Mouse (Mus musculus) hindlimb bud, embryonic 11.5 days (tissue): Measurements from ENCODE around the gene Bclaf1.
A peak's percentile ranks its signal among the peaks of the same experiment; 100 is the strongest.

Experiments used
- DNase-seq: peaks from one replicate; pipeline ENCODE4 v3.0.0-alpha.2; 2012; ENCODE audit warnings: low read depth, low spot score; ENCODE audit errors: extremely low spot score

The Bclaf1 gene

DNA sequence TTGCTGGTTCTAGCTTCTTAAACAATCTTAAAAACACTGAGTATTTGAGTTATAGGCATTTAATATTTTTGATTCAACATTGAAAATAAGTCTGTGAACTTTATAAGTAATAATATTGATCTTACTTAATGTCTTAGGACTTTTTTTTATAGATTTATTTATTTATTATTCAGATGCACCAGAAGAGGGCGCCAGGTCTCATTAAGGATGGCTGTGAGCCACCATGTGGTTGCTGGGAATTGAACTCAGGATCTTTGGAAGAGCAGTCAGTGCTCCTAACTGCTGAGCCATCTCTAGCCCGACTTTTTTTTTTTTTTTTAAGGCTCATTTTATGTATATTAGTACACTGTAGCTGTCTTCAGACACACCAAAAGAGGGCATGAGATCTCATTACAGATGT lies 2.5 kb downstream of the Bclaf1 start:
- DNase-seq = no peak

DNA sequence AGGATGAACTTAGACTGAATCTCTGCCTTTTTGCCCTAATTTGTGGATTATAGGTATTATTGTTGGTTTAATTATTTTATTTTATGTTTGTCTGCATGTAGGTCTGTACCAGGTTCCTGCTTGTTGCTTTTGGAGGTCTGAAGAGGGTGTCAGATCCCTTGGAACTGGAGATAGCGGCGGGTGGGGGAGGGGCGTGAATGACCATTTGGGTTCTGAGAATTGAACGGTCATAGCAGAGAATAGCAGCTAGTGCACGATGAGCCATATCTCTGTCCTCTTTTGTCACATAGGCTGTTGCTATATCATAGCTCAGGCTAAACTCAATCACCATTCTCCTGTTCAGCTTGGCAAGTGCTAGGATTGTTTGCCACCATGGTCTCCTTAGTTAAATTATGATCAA lies 5.2 kb downstream of the Bclaf1 start:
- no peak for DNase-seq

DNA sequence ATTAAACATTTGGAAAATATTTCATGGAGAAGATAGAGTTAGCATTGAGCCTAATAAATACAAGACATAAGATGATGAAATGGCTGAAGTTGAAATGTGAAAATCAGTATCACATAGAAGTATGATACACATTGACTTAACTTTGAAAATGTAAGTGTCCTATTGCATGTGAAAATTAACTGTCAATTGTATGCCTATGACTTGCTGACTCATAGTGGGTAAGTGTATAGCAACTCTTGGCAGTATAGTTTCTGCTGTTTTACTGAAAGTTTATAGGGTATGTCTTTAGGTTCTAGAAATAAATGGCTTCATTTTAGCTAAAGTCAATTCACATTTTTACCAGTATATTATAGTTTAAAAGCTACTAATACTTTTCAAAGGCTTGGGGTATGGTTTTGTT lies 14.0 kb downstream of the Bclaf1 start:
- DNase-seq = no peak

DNA sequence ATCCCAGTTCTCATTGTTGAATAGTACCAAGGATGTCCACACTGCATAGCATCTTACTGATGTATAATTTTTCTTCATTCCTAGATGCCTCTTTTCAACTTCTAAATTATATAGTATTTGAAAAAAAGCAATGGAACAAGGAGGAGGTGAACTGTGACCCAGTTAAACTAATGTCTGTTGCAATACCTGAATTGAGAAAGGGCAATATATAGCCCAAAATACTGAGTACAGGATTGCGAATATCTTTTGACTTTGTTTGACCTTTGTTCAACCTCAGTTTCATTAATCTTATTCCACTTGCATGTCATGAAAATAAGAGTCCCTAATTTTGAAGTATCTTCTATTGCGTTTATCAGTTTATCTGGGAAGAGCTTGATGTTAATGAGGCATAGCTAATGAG lies 19.0 kb downstream of the Bclaf1 start:
- no peak for DNase-seq

DNA sequence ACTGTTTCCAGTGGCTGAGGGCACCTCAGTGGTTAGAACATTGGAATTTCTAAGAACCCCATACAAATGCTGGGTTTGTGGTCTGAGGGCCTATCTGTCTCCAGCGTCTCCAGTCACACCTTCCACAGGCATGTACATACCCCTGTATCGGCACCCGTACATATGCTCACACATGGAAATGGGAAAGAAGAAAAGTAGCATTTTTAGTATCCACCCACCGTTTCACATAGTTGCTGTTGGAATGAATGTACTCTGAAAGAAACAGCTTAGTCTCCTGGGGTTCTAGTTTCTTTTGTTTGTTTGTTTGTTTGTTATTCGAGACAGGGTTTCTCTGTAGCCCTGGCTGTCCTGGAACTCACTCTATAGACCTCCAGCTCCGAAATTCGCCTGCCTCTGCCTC lies 25.6 kb downstream of the Bclaf1 start:
- no peak for DNase-seq

DNA sequence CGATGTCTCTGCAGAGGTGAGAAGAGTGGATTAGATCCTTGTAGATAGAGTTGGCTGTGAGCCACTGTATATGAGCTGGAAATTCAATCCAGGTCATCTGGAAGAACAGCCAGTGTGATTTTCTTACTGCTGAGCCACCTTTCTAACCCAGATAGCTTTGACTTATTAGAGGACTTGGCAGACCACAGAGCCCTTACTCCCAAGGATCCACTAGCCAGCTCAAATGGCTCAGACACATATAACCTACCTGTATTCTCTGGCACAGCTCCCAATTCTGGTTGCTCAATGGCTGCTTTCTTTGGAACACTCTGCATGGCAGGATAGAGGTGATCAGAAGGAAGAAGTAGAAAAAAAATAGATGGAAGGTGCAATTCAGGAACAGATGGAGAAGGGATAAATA lies 33.5 kb downstream of the Bclaf1 start:
- no peak for DNase-seq

DNA sequence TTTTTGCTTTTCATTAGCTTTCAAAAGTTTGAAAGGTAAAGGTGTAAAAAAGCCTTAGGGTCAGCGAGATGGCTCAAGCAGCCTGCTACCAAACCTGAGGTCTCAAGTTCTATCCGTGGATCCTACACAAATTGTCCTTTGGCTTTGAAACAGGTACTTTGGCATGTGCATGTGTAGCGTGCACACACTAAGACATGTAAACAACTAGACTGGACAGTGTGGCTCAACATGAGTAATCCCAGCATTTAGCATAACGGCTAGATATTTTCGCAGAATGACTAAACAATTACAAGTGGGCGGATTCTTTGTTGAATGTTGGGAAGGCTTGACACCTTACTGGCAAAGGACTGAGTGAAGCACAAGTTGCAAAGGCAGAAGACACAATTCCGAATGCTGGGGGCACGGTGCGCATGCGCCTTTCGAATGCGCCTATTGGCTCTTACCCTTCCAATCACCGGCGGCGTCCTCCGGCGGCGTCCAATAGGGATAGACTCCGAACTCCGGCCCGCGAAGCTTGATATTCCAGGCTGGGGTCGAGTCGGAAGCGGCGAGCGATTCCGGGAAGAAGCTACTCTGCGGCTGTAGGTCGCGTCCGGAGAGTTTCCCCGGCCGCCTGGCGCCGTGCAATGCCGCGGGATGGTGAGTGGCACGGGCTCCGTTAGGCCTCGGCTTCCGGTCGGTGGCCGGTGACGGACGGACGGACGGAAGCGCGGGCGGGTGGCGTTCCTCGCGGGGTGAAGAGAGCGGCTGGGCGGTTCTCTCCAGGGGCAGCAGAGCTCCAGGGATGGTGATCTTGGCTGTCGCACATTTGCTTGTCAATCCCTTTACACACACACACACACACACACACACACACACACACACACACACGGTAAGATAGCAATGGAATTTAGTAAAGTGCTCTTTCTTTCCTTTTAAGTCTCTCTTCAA lies 35.3 kb downstream of the Bclaf1 start, which contains the start of gene Mtfr2:
Mtfr2 (plus strand) TSS at position 486 of the 930 bp plus-strand sequence.
- DNase-seq = peak; percentile 89

DNA sequence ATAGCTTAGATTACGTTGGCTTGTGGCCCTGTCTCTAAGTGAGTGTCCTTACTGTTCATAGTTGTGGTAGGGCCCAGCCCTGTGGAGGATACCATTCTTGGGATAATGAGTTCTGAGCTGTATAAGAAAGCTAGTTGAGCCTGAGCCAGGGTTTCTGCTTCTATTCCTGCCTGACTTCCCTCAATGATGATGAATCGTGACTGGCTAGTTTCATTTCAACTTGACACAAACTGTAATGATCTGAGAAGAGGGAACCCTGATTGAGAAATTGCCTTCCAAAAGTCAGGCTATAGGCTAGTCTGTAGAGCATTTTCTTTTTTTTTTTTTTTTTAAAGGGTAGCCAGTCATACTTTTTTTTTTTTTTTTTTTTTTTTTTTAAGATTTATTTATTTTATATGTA lies 36.6 kb downstream of the Bclaf1 start:
- DNase-seq = no peak

DNA sequence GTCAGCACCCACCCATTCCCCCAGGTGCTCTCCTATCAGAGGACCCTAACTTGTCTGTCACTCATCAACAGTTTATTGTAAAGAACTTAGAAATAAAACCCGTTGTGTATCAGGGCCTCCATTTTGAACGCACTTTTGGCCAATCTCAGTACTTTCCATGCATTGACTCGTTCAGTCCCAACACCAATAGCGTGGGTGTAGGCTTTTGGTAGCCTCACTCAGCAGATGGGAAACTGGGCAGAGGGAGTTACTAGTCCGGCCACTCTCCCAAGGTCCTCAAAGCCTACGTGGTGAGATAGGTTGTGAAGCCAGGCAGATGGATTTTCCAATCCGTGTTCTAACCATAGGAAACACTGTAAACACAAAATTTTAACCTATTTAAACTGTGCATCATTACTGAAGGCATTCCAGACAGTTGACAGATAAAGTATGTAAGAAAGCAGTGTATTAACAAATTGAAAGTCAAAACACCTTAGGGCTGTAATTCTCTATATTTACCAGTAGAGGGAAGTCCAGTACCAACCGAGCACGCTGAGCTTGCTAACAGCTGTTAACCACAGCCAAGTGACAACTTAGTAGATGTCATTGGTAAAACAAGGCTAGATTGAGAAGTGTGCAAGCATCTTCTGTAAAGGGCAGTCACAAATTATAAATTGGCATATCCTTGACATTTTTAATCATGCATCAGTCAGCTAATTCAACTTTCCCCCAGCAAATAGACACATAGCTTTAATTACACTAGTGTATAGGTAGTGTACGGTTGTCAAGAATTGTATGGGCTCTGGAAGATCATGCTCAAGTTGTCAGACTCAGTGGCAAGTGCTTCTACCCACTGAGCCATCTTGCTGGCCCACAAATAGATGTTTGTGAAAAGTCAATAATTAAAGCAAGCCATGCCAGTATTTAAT lies 49.5 kb downstream of the Bclaf1 start:
- DNase-seq = no peak

DNA sequence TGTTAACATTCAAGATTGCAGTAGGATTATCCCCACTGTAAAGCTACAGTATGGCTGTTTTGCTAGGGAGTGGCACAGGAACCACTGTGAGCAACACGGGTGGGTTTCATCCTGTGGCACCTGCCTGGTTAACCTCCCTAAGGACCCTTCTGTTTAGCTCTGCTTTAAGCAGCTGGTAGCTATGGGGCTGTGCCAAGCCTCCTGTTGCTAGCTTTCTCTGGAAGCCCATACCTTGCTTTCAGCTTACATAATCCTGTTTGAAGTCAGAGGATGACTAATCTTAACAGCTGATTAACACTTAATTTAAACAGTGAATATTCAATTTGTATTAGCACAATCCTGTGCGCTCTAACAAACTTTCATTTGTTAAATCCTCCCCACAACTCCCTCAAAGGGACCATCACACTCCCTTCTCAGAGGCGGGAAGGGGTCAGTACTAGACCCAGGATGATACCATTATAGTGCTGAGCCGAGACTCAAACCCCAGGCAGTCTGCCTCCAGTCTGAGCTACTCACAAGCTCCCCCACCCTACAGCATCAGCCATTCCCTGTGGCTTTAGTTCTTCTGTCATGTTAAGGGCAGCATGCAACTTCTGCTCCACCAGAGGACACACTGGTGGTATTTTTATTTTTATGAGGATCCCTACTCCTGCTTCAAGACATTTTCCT lies 50.3 kb downstream of the Bclaf1 start:
- no peak for DNase-seq

DNA sequence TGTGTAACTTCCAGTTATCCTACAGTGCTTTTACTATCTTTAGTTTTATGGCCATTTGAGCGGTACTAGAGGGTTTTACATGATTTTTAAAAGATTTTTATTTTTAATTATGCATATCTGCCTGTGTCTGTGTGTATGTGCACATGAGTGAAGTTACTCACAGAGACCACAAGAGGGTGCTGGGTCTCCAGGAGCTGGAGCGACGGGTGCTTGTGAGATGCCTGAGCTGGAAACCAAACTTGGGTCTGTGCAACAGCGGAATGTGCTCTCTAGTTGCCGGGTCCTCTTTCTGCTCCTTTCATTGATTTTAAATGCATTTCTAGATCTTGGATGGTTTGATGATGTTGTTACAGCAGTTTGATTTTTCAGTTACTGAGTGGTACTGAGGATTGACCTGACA lies 59.8 kb downstream of the Bclaf1 start:
- DNase-seq = no peak

DNA sequence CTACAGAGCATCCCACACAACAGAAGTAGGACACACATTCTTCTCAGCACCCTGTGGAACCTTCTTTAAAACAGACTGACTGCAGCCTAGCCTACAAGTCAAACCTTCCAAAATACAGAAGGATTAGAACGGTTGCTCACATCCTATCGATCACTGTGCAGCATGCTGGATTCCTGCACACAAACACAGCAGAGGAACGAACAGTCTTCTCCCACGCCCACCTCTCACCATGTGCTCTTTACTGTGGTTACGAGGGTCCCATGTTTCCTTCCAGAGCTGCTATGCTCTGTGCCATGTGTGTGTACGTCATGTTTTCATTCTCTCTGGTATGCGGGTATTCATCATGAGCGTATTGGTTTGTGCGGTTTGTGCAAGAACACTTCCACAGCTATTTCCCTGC lies 65.4 kb downstream of the Bclaf1 start:
- DNase-seq = no peak

DNA sequence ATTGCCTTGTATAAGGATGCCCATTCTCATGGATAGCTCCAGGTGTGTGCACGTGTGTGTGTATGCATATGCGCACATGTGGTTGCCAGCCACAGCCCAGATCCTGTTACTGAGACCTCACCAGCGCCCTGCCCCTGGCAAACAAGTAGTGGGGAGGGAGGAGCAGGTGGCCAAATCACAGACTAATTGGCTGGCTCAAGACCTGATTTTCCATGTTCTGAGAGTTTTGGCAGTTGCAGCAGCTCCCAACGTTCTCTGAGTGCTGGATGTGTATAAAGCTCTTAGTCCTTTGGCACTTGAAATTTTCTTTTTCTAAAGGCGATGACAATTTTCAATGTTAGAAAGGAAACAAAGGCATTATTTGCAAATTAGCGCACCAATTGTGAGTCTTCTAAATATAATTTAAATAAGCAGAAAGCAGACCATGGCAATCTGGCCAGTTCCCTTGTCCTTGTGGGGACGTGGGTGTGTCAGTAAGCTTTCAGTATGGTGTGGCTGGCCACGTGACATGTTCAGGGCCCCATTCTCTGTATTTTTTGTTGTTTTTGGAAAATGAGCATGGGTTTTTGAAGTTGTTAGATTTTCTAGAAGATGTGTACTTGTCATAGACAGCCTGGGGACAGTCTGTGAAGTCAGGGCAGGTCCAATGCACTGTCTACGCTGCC lies 66.9 kb downstream of the Bclaf1 start:
- DNase-seq = no peak

DNA sequence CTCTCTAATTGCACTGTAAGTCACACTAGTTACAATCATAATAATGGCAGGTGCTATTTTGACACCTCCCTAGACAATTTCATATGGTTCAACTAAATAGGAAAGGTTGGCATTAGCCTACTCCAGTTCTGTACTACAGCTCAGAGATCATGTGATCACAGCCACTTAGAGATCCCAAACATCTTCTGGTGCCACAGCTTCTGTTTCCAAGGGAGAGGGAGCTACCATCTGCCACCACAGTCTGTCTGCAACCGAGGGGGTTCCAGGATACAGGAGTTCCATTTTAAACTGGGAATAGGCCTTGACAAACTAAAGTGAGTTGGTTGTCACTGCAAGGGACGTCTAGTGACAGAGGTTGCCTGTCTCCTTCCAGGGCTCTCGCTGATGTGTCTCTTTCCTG lies 68.5 kb downstream of the Bclaf1 start:
- DNase-seq = no peak

DNA sequence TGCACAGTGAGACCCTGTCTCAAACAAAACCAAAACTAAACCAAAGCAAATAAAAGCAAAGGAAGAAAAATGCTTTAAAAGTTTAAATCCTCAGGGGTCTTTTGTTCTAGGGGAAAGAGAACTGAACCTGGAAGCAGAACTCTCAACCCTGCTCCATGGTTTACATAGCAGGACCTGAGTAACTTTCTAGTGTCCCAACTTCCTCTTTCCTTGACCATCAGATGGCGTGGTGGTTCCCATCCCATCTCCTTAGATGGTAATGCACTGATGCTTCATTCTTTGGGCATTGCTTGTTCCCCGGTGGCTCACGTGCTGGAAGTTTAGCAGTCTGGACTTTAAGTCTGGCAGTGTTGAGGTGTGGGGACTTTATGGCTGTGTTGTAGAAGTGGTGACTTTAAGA lies 69.1 kb downstream of the Bclaf1 start:
- no peak for DNase-seq

DNA sequence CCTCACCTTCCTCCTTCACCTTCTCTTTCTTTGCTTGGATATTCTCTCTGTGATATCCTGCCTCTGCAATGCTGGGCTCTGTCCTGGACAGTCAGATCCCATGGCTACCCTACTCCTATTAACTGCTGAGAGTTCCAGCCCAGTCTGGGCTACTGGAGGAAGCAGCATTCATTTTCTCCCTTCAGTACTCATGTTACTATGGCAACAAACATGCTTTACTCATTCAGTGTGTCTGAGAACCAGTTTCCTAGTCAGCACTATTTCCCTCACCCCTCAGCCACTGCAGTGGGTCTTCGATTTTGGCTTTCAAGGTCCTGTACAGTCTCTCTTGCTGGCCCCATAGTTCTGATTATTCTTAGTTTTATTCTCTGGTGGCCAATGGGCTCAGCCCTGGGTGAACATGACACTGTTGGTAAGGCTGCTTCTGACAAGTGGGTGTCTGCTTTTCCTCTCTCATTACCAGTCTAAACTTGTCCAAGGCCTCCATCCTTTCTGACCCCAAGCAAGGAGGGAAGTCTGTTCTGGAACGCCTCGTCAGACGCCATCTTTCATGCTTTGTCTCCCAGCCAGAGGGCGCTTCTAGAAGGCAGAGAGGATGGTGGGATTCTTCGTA lies 70.6 kb downstream of the Bclaf1 start:
- DNase-seq = no peak

DNA sequence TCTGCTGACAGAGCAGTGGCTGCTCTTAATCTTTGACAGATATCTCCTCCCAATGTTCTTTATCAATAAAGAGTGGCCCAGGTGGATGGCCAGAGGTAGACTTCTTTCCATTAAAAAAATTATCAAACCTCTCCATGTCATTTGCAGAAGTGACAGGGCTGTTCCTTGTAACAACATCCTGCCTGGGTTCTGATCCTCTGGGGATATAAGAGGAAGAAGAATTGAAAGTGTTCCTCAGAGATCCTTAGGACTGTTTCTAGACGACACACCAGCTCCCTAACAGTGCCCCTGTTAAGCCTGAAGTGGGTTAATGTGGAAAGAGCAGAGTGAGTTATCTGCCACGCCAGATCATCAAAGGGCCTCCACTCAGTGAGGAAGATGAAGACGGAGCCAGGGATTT lies 78.3 kb downstream of the Bclaf1 start:
- DNase-seq = no peak
